Mouse (Mus musculus) lung, postnatal 25 days (tissue): Measurements from ENCODE around the gene Kcna2.

Experiments
- DNase-seq: peaks from one replicate; pipeline ENCODE4 v3.0.0; 2022; ENCODE audit warnings: low spot score

The Kcna2 gene

GRCm38 (mm10) chr3:107100811-107101455 is at the start of gene Kcna2:
TSS of gene Kcna2 (plus strand) at chr3:107101146.
- DNase-seq = no peak

- no peak for DNase-seq
These were observed 39.5 kb upstream of the Kcna2 start for GRCm38 (mm10) chr3:107061468-107061867.

GRCm38 (mm10) chr3:107062771-107063170 is 38.2 kb upstream of the Kcna2 start:
- peak; percentile 46 for DNase-seq

- DNase-seq = no peak
These were observed 35.3 kb upstream of the Kcna2 start for GRCm38 (mm10) chr3:107065510-107066095.

- DNase-seq = no peak
These were observed 34.6 kb upstream of the Kcna2 start for GRCm38 (mm10) chr3:107066165-107066850.

GRCm38 (mm10) chr3:107067245-107067644 is 33.7 kb upstream of the Kcna2 start:
- no peak for DNase-seq

- DNase-seq = no peak
These were observed 27.1 kb upstream of the Kcna2 start for GRCm38 (mm10) chr3:107073863-107074262.

- no peak for DNase-seq
These were observed 25.2 kb upstream of the Kcna2 start for GRCm38 (mm10) chr3:107075705-107076104.

GRCm38 (mm10) chr3:107076658-107077057 is 24.3 kb upstream of the Kcna2 start:
- DNase-seq = peak; percentile 70

GRCm38 (mm10) chr3:107077101-107077500 is 23.8 kb upstream of the Kcna2 start:
- DNase-seq = no peak

- DNase-seq = no peak
These were observed 20.1 kb upstream of the Kcna2 start for GRCm38 (mm10) chr3:107080803-107081202.

GRCm38 (mm10) chr3:107081227-107081626 is 19.7 kb upstream of the Kcna2 start:
- DNase-seq = peak; percentile 32

- DNase-seq = no peak
These were observed 16.4 kb upstream of the Kcna2 start for GRCm38 (mm10) chr3:107084586-107084985.

GRCm38 (mm10) chr3:107087410-107087809 is 13.5 kb upstream of the Kcna2 start:
- no peak for DNase-seq

GRCm38 (mm10) chr3:107088820-107089219 is 12.1 kb upstream of the Kcna2 start:
- no peak for DNase-seq

- no peak for DNase-seq
These were observed 11.5 kb upstream of the Kcna2 start for GRCm38 (mm10) chr3:107089475-107089874.

- no peak for DNase-seq
These were observed 10.9 kb upstream of the Kcna2 start for GRCm38 (mm10) chr3:107090001-107090400.

GRCm38 (mm10) chr3:107090403-107091150 is 10.4 kb upstream of the Kcna2 start:
- no peak for DNase-seq

GRCm38 (mm10) chr3:107094028-107094427 is 6.9 kb upstream of the Kcna2 start:
- peak; percentile 37 for DNase-seq

- DNase-seq = no peak
These were observed 4.6 kb upstream of the Kcna2 start for GRCm38 (mm10) chr3:107096269-107096731.

GRCm38 (mm10) chr3:107099866-107100265 is 1.1 kb upstream of the Kcna2 start:
- no peak for DNase-seq

- DNase-seq = no peak
These were observed 475 bp downstream of the Kcna2 start for GRCm38 (mm10) chr3:107101456-107101786.
